Mouse (Mus musculus): Measurements from ENCODE around the gene Abcg4. TPM values are rescaled to one million over a fixed set of nuclear protein-coding genes. Genes with fewer than 3 reads are reported as not detected.

Gene Abcg4
- total and polyA plus RNA-seq, 3 experiments = 0.23 to 1.1 (median 0.72) TPM

GRCm38 (mm10) chr9:44318826-44319095 lies 30.3 kb upstream of the Abcg4 start:
- Histone ChIP-seq H3K9ac (ENCODE audit: insufficient read depth, low read depth) (no peak overlapping the region), H3K36me3 (replicated peaks in 1 of 2; ENCODE audit: control insufficient read depth in 1 of 2, insufficient read depth in 1 of 2, low read length in 1 of 2) (peaks cover 24 to 37% of the 10 kb centered on the region in 2 experiments), H3K4me1 (ENCODE audit: control insufficient read depth in 1 of 2, insufficient read depth in 2 of 2) (peaks cover 7 to 27% of the 10 kb centered on the region in 2 experiments; a peak in 3 of 4 replicates), H3K27me3 (replicated peaks) (peaks cover 4% of the 10 kb centered on the region), H3K4me2 (ENCODE audit: insufficient read depth, low read depth, poor library complexity, severe bottlenecking) (peak overlapping the region; percentile 85), H3K9me3 (replicated peaks; ENCODE audit: low read length) (no peaks in the 10 kb centered on the region), H3K27ac (ENCODE audit: insufficient read depth, low read depth) (no peak overlapping the region), H3K79me2 (replicated peaks; ENCODE audit: control insufficient read depth, extremely low read depth, insufficient read depth, poor library complexity, severe bottlenecking) (no peaks in the 10 kb centered on the region), H3K4me3 (replicated peaks in 1 of 3; ENCODE audit: low read depth in 2 of 3, low read length in 2 of 3, poor library complexity in 1 of 3) (peak overlapping the region in 2 of 3 experiments; percentile 20 to 77)
- no peak for TF ChIP-seq TCF12 (IDR thresholded peaks at IDR 0.05; ENCODE audit: low read depth, low read length)
- no peak for TF ChIP-seq PAX5 (IDR thresholded peaks at IDR 0.05; ENCODE audit: low read length)
- TF ChIP-seq POLR2AphosphoS2 (IDR thresholded peaks at IDR 0.05; ENCODE audit: low read depth, low read length) = no peak
- TF ChIP-seq JUN (IDR thresholded peaks at IDR 0.05; ENCODE audit: insufficient read depth, low read depth, low read length) = no peak
- TF ChIP-seq MAZ (IDR thresholded peaks at IDR 0.05; ENCODE audit: low read depth, low read length) = no peak
- TF ChIP-seq HCFC1 (IDR thresholded peaks at IDR 0.05; ENCODE audit: low read depth, low read length) = no peak
- no peak for TF ChIP-seq POLR2A (IDR thresholded peaks at IDR 0.05; ENCODE audit: low read depth, low read length)
- TF ChIP-seq IRF4 (IDR thresholded peaks at IDR 0.05; ENCODE audit: low read depth, low read length) = no peak
- TF ChIP-seq CHD2 (IDR thresholded peaks at IDR 0.05; ENCODE audit: low read length) = no peak
- in situ Hi-C loops (cut with MboI; ENCODE audit: low pct_ligation_motif_present, low pct_unique_long_range_greater_than_20kb, low sequenced_read_pairs) = no loop called here
- DNase-seq (ENCODE audit: extremely low read depth) = no peak
- dilution Hi-C loops (cut with MboI; ENCODE audit: extremely low pct_ligation_motif_present, extremely low pct_unique_long_range_greater_than_20kb, low sequenced_read_pairs) = no loop called here

- H3K9me3 ChIP-seq (replicated peaks; ENCODE audit: low read length) = no peaks in the 10 kb centered on the region
- H3K9ac ChIP-seq (ENCODE audit: insufficient read depth, low read depth) = no peak overlapping the region
- dilution Hi-C loops (cut with MboI; ENCODE audit: extremely low pct_ligation_motif_present, extremely low pct_unique_long_range_greater_than_20kb, low sequenced_read_pairs) (no loop called here), in situ Hi-C loops (cut with MboI; ENCODE audit: low pct_ligation_motif_present, low pct_unique_long_range_greater_than_20kb, low sequenced_read_pairs) (no loop called here)
- H3K4me1 ChIP-seq (ENCODE audit: control insufficient read depth in 1 of 2, insufficient read depth in 2 of 2) = peaks cover 7 to 27% of the 10 kb centered on the region in 2 experiments; a peak in 3 of 4 replicates
- peak overlapping the region; percentile 85 for H3K4me2 ChIP-seq (ENCODE audit: insufficient read depth, low read depth, poor library complexity, severe bottlenecking)
- peaks cover 4% of the 10 kb centered on the region for H3K27me3 ChIP-seq (replicated peaks)
- H3K79me2 ChIP-seq (replicated peaks; ENCODE audit: control insufficient read depth, extremely low read depth, insufficient read depth, poor library complexity, severe bottlenecking) = no peaks in the 10 kb centered on the region
- no peak for DNase-seq (ENCODE audit: extremely low read depth)
- no peak for TF ChIP-seq SIN3A (IDR thresholded peaks at IDR 0.05; ENCODE audit: low read length)
- H3K27ac ChIP-seq (ENCODE audit: insufficient read depth, low read depth) = no peak overlapping the region
- H3K4me3 ChIP-seq (replicated peaks in 1 of 3; ENCODE audit: low read depth in 2 of 3, low read length in 2 of 3, poor library complexity in 1 of 3) = peak overlapping the region in 1 of 3 experiments; percentile 20
- peaks cover 29 to 42% of the 10 kb centered on the region in 2 experiments for H3K36me3 ChIP-seq (replicated peaks in 1 of 2; ENCODE audit: control insufficient read depth in 1 of 2, insufficient read depth in 1 of 2, low read length in 1 of 2)
Observed at GRCm38 (mm10) chr9:44318076-44318825, 29.8 kb upstream of the Abcg4 start.

GRCm38 (mm10) chr9:44317452-44317851 lies 29.0 kb upstream of the Abcg4 start:
- peaks cover 7 to 27% of the 10 kb centered on the region in 2 experiments; a peak in 3 of 4 replicates for H3K4me1 ChIP-seq (ENCODE audit: control insufficient read depth in 1 of 2, insufficient read depth in 2 of 2)
- no peak overlapping the region for H3K4me3 ChIP-seq (replicated peaks in 1 of 3; ENCODE audit: low read depth in 2 of 3, low read length in 2 of 3, poor library complexity in 1 of 3)
- dilution Hi-C loops (cut with MboI; ENCODE audit: extremely low pct_ligation_motif_present, extremely low pct_unique_long_range_greater_than_20kb, low sequenced_read_pairs) (no loop called here), in situ Hi-C loops (cut with MboI; ENCODE audit: low pct_ligation_motif_present, low pct_unique_long_range_greater_than_20kb, low sequenced_read_pairs) (no loop called here)
- DNase-seq (ENCODE audit: extremely low read depth) = no peak
- peaks cover 33 to 50% of the 10 kb centered on the region in 2 experiments for H3K36me3 ChIP-seq (replicated peaks in 1 of 2; ENCODE audit: control insufficient read depth in 1 of 2, insufficient read depth in 1 of 2, low read length in 1 of 2)
- no peak overlapping the region for H3K4me2 ChIP-seq (ENCODE audit: insufficient read depth, low read depth, poor library complexity, severe bottlenecking)
- no peaks in the 10 kb centered on the region for H3K79me2 ChIP-seq (replicated peaks; ENCODE audit: control insufficient read depth, extremely low read depth, insufficient read depth, poor library complexity, severe bottlenecking)
- H3K9me3 ChIP-seq (replicated peaks; ENCODE audit: low read length) = no peaks in the 10 kb centered on the region
- no peak overlapping the region for H3K9ac ChIP-seq (ENCODE audit: insufficient read depth, low read depth)
- no peak overlapping the region for H3K27ac ChIP-seq (ENCODE audit: insufficient read depth, low read depth)
- TF ChIP-seq MEF2A (IDR thresholded peaks at IDR 0.05; ENCODE audit: borderline replicate concordance, low read depth, low read length) = no peak
- TF ChIP-seq USF2 (conservative IDR thresholded peaks at IDR 0.05; ENCODE audit: low read depth, low read length) = peak; percentile 17; the same call in 1 of the 2 replicates
- no peak for TF ChIP-seq MYC (IDR thresholded peaks at IDR 0.05; ENCODE audit: low read depth, low read length)
- TF ChIP-seq MAFK (IDR thresholded peaks at IDR 0.05; ENCODE audit: insufficient replicate concordance, low read length) = no peak
- H3K27me3 ChIP-seq (replicated peaks) = peaks cover 4% of the 10 kb centered on the region

All from CH12.LX (cell line).